Mouse (Mus musculus) T-helper 2 cell (primary cell): ENCODE measurements around the gene Fmnl1.

ENCODE experiments used
- in situ Hi-C: fragments of 300-600 bp; cut with MboI, MseI; formaldehyde crosslinking; loops from one replicate; pipeline ENCODE4 v1.15.1; 2025; ENCODE audit warnings: high pct_unique_total_duplicates

Fmnl1 gene

DNA sequence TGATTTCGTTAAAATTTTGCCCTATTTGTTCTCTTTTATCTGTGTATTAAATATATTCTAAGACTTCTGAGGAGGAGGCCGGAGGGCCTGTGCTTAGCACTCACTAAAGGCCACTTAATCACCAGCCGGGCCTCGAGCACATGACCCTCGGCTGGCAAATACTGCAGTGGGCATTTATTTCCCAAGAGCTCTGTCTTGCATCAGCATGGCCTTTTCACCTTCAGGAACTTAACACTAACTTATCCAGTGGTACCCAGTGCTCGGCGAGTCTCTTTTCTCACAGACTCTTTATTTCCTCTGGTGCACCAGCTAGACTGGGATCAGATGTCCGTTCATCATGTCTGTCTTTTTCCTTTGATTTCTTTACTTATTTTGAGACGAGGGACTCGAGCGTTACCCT lies 10.2 kb upstream of the Fmnl1 start:
- in situ Hi-C loops = no loop called here

DNA sequence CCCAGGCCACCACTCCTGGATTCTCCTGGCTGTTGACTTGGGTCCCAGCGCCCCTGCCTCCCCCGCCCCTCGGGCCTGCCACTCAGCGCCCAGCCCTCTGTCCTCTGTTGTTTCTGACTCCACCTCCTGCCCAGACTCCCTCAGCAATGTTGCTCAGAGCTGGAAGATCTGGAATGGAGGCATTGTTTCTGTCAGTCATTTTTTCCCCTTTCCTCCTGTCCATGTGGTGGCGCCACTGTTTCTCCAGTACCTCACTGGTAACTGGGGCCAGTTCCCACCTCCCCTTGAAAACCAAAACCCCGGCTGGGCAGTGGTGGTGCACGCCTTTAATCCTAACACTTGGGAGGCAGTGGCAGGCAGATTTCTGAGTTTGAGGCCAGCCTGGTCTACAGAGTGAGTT lies 9.5 kb upstream of the Fmnl1 start:
- in situ Hi-C loops = no loop called here

DNA sequence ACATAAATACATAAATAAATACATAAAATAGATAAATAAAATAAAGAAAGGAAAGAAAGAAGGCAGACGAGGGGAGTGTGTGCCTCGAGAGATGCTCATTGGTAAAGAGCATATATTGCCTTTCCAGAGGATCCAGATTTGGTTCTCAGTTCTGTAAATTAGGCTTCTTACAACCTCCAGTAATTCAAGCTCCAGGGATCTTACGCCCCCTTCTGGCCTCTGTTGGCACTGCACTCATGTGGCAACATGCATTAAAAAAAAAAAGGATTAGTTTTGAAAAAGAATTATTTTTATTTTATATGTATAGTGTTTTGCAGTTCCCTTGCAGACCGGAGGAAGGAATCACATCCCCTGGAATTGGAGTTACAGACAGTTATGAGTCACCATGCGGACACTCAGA lies 8.8 kb upstream of the Fmnl1 start:
- in situ Hi-C loops = no loop called here

DNA sequence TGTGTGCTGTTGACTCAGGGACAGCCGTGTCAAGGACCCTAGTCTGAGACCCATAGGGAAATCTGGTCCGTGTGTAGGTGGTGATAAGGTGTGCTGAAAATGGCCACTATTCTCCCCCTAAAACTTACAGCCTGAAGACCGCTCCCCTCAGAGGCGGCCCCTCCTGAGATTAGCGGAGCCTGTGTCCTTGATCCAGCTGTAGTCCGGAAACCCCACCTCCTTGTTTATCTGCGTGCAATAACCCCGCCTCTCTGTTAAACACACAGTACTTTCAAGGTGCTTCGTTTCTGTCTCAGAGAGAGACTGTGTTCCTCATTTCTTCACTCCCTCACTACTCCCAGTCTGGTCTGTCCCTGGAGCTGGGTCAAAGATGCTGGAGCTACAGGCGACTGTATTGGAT lies 6.5 kb upstream of the Fmnl1 start:
- in situ Hi-C loops = no loop called here

DNA sequence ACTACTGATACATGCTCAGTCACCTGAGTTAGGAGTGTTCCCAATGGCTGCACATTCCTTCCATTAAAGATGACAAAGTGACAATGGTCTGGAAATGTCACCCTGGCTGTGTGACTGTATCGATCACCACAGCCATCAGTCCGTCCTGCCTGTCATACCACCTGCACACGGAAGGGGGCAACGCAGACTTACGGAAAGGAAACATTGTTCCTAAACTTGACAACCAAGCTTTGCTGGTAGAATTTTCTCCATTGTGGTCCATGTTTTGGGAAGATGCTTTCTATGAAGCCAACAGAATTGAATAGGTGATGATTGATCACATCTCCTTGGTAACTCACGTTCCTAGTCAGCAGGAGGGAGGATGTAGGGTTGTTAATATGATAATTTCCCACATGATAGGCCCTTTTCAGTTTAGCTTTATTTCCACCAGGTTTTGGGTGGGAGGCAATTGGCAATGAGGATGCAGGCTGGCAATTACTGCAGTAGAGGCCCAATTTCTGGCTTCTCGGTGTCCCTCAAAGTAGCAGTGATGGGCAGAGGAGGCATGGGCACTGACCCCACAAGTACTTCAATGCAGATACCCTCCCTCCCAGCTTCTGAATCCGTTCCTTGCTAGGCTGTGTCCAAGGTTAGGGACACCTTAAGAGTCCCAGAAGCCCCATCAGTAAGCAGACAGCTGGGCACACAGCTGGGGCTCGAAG lies 2.1 kb upstream of the Fmnl1 start:
- in situ Hi-C loops = no loop called here

DNA sequence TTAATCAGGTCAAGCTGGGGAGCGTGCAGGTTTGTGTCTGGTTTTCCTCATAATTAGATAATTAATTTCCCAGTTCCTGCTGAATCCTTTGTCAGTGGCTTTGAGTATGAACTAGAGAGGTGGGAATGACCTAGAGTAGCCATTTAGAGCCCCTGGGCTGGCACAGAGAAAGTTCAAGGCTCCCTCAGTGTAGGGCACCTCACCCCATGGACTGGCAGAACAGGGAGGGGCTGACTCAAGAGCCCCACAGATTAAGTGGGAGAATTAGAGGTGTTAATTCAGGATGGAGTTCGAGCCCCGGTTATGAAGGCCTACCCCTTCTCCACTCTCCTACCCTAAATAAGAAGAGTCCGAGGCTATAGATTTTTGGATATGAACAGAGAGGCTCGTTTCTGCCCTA lies 1.2 kb upstream of the Fmnl1 start:
- in situ Hi-C loops = loop anchor here (5.0 kb wide), 1 partner anchor 158 kb away; no protein-coding TSS in a partner anchor

DNA sequence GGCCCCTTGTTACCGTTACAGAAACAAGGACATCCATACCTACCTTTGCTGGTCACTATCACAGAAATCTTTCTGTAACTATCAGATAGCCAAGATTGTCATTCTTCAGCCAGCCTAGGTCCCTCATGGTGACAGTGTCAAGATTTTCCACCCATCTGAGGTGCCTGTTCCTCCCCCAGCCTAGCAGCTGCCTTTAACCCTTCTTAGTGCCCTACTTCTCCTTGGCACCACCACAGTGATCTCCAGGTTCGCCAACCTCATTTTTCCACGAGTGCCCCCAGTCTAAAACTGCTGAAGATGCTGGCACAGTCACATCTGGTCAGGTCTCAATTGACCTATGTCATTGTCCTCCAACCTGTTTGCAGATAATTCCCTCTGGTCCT lies 805 bp upstream of the Fmnl1 start:
- in situ Hi-C loops = loop anchor here (5.0 kb wide), 1 partner anchor 157 kb away; no protein-coding TSS in a partner anchor

DNA sequence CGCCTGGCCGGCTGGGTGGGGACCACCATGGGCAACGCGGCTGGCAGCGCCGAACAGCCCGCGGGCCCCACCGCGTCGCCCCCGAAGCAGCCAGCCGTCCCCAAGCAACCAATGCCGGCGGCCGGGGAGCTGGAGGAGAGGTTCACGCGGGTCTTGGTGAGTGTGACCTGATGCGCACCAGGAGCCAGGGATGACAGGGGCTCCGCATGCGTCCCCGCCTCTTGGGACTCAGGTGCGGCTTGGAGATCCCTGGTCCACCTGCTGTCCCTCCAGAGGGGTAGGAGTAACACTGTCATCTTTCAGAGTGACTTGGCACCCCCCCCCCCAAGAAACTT lies 346 bp downstream of the Fmnl1 start:
- in situ Hi-C loops = loop anchor here (5.0 kb wide), 1 partner anchor 156 kb away; no protein-coding TSS in a partner anchor

DNA sequence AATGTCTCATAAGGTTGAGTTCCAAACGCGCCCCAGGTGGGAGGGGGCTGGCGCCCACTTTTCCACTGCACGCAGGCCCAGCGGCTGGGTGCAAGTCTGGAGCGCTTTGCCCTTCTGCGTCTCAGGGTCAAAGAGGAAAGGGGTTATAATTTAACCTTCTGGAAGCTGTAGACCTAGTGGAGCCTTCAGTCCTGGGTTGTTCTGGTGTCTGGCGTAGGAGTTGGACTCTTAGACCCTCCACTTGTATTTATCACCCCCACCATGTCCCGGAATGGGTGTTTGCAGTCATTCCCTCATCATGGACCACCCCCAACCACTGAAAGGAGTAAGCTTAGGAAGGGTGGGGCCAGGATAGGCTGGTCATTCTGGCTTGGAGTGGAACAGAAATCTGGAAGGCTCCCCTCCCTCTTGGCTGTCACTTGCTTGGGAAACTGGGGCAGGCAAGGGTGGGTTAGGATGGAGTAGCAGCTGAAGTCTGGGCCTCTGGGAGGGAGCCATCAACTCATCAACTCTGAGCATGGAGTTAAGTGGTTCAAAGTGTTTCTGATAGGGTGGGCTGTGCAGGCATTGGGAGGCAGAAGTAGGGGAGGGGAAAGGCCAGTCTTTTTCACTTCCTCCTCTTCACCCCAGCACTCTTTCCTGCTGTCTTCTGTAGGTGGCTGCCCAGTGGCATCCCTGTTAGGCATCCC lies 940 bp downstream of the Fmnl1 start:
- in situ Hi-C loops = loop anchor here (5.0 kb wide), 1 partner anchor 155 kb away; no protein-coding TSS in a partner anchor

DNA sequence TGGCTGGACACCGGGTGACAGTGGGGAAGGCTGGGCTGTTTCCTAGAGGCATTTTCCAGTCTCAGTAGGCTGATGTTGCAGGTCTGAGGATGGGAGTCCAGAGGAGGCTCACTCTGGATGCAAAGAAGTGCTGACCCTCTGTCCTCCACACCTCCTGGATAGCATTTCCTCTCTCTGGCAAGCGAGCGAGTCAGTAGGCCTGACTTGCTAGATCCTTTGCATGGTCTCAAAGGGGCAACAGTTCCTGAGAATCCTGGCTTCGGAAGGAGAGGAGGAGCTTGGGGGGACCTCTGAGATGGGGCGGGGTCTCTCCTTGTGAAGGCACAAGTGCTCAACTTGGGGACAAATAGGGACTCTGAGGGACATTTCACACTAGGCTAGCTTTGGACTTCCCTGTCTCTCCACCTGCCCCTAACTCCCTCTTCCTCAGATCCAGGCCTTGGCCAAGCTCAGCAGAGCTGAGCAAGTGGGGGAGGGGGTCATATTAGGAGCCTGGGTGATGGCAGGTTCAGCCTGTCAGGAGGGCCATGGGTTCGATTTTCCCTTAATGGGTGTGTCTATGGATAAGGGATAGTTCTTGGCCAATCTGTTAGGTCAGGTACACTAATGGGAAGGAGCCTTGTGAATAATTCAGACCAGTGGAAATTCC lies 1.6 kb downstream of the Fmnl1 start:
- in situ Hi-C loops = loop anchor here (5.0 kb wide), 1 partner anchor 155 kb away; no protein-coding TSS in a partner anchor

DNA sequence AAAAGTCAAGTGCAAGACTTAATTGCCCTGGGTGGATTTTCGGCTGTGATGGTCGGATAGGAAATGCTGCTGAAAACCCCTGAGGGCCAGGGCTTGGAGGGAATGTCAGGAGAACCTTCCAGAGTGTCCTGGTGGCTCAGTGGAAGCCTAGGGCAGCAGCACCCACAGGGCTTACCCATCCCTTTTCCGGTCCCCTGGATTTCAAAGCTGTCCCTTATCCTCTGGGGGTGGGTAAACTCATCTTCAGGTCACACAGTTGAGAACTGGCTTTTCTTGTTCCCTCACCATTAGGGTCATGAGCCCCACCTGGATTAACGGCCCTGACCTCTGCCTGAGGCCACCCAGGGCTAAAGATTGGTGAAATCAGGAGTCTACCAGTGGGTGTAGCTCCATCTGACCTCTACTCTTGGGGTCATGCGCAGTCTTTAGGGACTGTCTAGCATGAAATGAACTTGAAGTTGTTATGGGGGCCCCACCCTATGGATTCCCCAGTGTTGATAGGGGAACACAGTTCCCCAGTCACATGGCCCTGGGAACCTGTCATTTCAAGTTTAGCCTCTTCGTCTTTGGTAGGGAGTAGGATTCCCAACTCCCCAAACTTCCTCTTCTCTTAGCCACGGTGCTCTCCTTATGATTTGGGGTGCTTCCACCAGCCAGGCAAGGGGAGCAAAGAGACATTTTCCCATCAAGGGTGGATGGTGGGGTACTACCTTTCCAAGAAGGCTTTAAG lies 2.3 kb downstream of the Fmnl1 start:
- in situ Hi-C loops = loop anchor here (5.0 kb wide), 1 partner anchor 154 kb away; no protein-coding TSS in a partner anchor

DNA sequence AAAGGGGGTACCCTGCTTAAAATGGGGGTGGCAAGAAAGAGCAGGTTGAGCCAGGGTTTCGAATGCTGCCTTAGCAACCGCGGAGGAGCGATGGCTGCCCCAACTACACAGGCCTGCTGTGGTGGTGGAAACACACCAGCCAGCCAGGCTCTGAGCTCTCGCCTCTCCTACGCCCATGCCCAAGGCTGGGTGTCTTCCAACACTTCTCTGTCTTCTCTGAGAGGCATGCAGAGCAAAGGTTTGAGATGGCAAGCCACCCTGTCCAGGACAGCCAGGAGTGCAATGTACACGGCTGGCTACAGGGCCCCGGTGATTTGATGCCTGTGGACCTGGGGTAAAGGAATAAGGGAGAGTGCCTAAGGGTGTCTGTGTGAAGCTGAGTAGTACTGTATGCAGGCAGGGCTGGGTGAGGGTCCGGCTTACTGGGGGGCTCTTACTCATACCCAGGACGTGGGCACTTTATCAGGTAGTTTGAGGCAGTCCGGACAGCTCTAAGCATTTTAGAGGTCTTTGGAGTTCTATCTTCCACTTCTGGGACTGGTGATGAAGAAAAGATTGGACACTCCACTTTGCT lies 3.0 kb downstream of the Fmnl1 start:
- in situ Hi-C loops = loop anchor here (5.0 kb wide), 1 partner anchor 153 kb away; no protein-coding TSS in a partner anchor

DNA sequence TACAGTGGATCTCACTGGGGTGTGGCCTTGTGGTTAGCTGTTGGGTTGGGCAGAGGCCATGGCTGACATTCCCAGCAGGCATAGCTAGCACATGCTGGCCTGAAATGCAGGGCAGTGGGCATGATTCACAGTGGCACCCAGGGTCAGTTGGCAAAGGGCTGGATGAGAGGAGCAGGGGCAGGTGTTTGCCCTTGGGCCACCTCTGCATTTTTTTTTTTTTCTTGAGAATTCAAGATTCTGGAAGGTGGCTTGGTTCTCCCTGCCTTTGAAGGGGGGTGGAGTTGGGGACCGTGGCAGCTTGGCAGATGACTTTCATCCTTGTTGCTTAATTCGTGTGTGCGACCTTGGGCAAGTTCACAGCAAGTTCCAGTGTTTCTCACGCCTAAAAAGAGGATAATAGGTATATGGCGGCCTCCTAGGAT lies 3.5 kb downstream of the Fmnl1 start:
- in situ Hi-C loops = loop anchor here (5.0 kb wide), 1 partner anchor 153 kb away; no protein-coding TSS in a partner anchor

DNA sequence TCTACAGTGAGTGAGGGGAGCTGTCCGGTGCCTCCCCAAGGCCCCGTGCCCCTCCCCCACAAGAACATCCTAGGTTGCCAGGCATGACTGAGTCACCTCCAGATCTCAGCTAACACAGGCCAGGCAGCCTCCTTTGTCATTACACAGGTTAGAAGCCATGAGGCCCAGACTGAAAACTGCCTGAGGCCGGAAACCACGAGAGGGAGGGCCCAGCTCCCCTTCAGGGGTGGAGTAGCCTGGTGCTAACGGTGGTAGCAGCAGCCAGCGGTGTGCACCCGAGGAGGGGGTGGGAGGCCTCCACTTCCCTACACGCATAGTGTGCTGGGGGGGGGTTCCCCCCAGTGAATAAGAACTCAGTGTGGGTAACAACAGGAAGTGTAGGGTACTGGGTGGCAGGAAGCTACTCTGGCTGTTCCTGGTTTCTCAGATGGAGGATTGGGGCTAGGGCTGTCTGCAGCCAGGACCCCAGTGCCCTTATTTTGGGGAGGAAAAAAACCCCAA lies 4.0 kb downstream of the Fmnl1 start:
- in situ Hi-C loops = loop anchor here (5.0 kb wide), 2 partner anchors 87 to 152 kb away; no protein-coding TSS in a partner anchor

DNA sequence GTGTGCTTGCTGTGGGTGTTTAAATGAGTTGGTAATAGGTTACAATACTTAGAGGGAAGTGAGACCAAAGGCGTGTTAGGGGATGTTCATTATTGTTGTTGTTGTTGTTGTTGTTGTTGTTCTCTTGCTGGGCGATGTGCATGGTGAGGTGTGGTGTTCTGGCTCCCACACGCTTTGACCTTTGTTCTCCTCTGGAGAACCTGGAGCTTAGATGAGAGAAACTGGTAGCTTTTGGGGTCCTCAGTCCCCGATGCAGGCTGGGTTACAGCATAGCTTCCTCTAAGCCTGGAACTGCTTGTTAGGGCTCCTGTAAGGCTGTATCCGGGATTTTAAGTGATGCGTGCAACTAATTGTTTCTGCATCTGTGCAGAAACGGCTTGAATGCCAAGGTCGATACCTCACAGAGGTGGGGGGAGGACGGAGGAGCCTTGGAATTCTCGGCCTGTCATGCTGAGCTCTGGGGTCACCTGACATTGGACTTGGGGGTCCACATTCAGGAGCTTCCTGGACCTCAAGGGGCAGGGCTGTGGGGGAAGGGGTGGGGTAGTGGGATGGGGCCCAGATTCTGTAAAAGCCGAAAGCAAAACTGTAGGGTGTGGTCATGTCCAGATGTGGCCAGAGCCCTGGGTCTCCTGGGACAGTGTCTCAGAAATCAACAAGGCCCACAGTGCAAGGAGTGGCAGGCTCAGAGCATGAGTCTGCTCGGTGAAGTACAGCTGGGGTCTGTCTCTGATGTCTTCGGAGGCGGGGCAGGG lies 5.0 kb downstream of the Fmnl1 start:
- in situ Hi-C loops = loop anchor here (5.0 kb wide), 1 partner anchor 86 kb away; no protein-coding TSS in a partner anchor

DNA sequence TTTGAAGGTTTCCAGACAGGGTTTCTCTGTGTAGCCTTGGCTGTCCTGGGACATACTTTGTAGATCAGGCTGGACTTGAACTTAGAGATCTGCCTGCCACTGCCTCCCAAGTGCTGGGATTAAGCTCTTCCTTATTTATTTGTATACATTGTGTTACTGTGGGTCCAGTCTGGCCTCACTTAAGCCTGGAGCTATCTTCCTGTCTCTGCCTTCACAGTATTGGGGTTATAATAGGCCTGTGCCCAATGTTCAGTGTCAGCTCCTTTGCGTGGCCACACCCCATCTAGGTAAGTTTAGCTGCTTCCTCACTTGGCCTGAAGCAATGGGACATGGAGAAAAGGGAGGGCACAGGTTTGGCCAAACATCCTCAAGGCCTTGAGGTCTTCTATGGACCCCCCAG lies 5.6 kb downstream of the Fmnl1 start:
- in situ Hi-C loops = loop anchor here (5.0 kb wide), 1 partner anchor 86 kb away; no protein-coding TSS in a partner anchor

DNA sequence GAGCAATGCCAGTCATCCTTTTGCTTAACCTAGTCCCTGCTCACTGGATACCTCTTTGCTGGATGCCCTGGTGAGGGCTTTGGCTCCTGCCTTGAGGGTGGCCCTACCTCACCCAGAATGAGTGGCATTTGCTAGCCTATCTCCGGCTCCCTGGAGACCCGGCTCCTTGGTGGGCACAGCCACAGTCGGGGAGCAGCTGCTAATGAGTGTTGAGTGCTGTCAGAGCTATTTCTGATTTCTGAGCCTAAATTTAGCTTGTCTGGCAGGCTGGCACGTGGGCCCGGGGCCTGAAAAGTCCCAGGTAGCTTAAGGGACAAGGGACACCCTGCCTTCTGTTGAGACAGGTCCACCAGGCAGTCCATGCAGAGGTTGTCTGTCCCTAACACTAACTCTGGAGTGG lies 6.3 kb downstream of the Fmnl1 start:
- in situ Hi-C loops = loop anchor here (5.0 kb wide), 1 partner anchor 85 kb away; no protein-coding TSS in a partner anchor

DNA sequence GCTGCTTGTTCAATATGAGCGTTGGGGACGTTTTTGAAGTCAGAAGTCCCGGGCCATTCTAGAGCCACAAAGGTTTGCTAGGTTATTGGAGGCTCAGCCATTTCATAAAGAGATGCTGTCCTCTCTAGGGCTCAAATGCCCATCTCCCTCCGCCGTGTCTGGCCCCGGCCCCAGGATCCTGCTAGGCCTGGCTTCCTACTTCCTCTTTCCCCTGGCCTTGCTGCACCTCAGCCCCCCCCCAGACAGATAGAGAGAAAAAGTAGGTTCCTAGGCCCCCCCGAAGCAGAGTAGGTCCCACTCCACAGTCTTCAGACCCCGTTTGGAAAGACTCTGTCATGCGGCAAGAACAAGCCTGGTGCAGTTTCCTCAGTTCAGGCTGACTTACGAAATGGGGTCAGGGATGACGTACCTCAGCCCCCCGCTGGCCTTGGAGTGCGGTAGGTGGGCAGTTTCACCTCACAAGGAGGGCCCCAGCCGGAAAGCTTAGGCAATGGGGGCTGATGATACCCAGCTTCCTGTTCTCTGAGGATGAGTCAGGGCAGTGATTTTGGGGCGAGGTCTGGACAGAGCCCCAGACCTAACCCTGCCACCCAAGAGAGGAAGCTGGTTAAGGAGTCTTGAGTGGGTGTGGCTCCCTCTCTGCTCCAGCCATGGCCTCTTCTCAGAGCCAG lies 7.0 kb downstream of the Fmnl1 start:
- in situ Hi-C loops = loop anchor here (5.0 kb wide), 1 partner anchor 84 kb away; no protein-coding TSS in a partner anchor

DNA sequence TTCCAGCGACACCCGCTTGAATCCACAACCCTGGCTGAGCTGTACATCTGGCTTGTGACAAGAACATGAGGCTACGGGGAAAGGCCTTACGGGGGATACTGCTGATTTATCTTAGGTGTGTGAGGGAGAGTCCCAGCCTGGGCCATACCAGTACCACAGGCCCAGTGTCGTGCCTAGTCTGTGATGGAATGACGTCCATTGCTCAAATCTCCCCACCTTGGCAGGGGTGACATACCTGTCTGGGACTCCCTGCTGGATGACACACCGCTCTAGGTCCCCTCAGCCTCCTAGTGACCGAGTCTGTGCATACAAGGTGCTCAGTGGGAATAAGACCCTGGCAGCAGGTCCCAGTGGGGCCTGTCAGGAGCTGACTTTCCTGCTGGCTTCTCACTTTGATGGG lies 7.8 kb downstream of the Fmnl1 start:
- in situ Hi-C loops = loop anchor here (5.0 kb wide), 1 partner anchor 84 kb away; no protein-coding TSS in a partner anchor

DNA sequence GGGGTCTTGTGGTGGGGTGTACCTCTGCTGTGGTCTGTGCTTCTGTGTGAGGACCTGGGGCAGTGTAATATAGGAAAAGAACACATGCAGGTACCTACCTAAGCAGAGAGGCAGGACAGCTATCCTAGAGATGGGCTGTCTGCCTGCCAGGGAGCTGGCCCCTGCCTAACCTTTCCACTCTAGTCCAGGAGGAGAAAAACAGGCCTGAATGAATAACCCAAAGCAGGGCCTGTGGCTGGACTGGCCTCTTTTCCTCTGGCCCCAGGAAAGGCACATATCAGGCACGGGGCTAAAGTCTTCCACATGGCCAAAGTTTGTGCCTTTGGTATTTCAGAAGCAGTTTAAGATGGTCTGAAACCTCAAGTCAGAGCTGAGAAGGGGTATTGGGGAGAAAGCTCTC lies 9.5 kb downstream of the Fmnl1 start:
- in situ Hi-C loops = no loop called here
